Mouse (Mus musculus): Measurements from ENCODE around the gene Arhgap4. TPM values are rescaled to one million over a fixed set of nuclear protein-coding genes. Genes with fewer than 3 reads are reported as not detected.

Gene Arhgap4
- total RNA-seq, 2 experiments from 2014 or later, result 3.7 to 3.8 TPM

- no peak for DNase-seq (ENCODE audit: low spot score in 2 of 2)
These were observed 67.2 kb downstream of the Arhgap4 start for GRCm38 (mm10) chrX:73854326-73855086.

Other genes starting within 250 kb of the Arhgap4 start
- 100 to 1,000 TPM in 1 of 2 experiments, 10 to 100 TPM in 1; 95.9 to 102 TPM for gene Slc6a8, start 248.7 kb downstream of the Arhgap4 start, total RNA-seq (2021)
- gene Bcap31, start 205.7 kb downstream of the Arhgap4 start, total RNA-seq (2021), result 10 to 100 TPM; 79.2 to 91.3 TPM
- 10 to 100 TPM; 10.2 to 12.3 TPM for gene Abcd1, start 205.3 kb downstream of the Arhgap4 start, total RNA-seq (2021)
- 1 to 10 TPM; 7.7 to 7.9 TPM for gene Plxnb3, start 164.8 kb downstream of the Arhgap4 start, total RNA-seq (2021)
- gene Srpk3, start 147.5 kb downstream of the Arhgap4 start, total RNA-seq (2021), result 10 to 100 TPM in 1 of 2 experiments, 1 to 10 TPM in 1; 4.9 to 10.1 TPM
- gene Idh3g, start 135.0 kb downstream of the Arhgap4 start, total RNA-seq (2021), result 100 to 1,000 TPM; 187 to 203 TPM
- 10 to 100 TPM; 75.0 to 88.2 TPM for gene Ssr4, start 134.8 kb downstream of the Arhgap4 start, total RNA-seq (2021)
- gene Pdzd4, start 96.9 kb downstream of the Arhgap4 start, total RNA-seq (2021), result 100 to 1,000 TPM; 107 to 123 TPM
- gene Avpr2, start 29.8 kb downstream of the Arhgap4 start, total RNA-seq (2021), result not detected
- gene L1cam, start 25.8 kb downstream of the Arhgap4 start, total RNA-seq (2021), result 100 to 1,000 TPM; 133 to 151 TPM
- 10 to 100 TPM; 50.9 to 59.8 TPM for gene Naa10, start 74 bp upstream of the Arhgap4 start, total RNA-seq (2021)
- 1 to 10 TPM; 7.2 to 7.5 TPM for gene Renbp, start 9.0 kb upstream of the Arhgap4 start, total RNA-seq (2021)
- gene Hcfc1, start 44.5 kb upstream of the Arhgap4 start, total RNA-seq (2021), result 10 to 100 TPM; 67.0 to 69.2 TPM
- 10 to 100 TPM; 48.2 to 49.0 TPM for gene Irak1, start 102.0 kb upstream of the Arhgap4 start, total RNA-seq (2021)
- under 1 TPM; 0.60 to 0.70 TPM for gene Opn1mw, start 205.6 kb upstream of the Arhgap4 start, total RNA-seq (2021)
- 10 to 100 TPM; 89.6 to 94.8 TPM for gene Mecp2, start 213.5 kb upstream of the Arhgap4 start, total RNA-seq (2021)
- gene Tex28, start 246.0 kb upstream of the Arhgap4 start, total RNA-seq (2021), result not detected

Data from left cerebral cortex, adult 18-20 months (tissue).